Mouse (Mus musculus): ENCODE measurements at regions not wholly inside any gene's neighbourhood (a gene's known extent, or its start where the extent isn't known, plus 50 kb on each side); places are given as distances from the start of the nearest gene placed in this dataset.

- no peak for TF ChIP-seq POLR2A (IDR thresholded peaks at IDR 0.05; ENCODE audit: borderline replicate concordance, extremely low read depth, insufficient read depth, insufficient read length, poor library complexity, severe bottlenecking)
- TF ChIP-seq CTCF (IDR thresholded peaks at IDR 0.05; ENCODE audit: borderline replicate concordance, extremely low read depth, insufficient read depth, insufficient read length) = no peak
Observed at GRCm38 (mm10) chr16:86117959-86118358, 216.3 kb upstream of the Adamts5 start.

All from brain, embryonic 14.5 days (tissue).